Mouse (Mus musculus): ENCODE measurements around the gene Vmn2r97.
"Not testable (repeated sequence)": the region's sequence is repeated elsewhere in the genome, so short reads cannot be mapped to it uniquely, and the experiment has no call there.

The Vmn2r97 gene

GRCm38 (mm10) chr17:18914000-18914399 is at the start of gene Vmn2r97:
Gene Vmn2r97 (plus strand): TSS chr17:18914300.
- in situ Hi-C loops (cut with MboI, MseI) = not testable (repeated sequence)

GRCm38 (mm10) chr17:18882436-18882835 is 31.7 kb upstream of the Vmn2r97 start:
- in situ Hi-C loops (cut with MboI, MseI) = not testable (repeated sequence)

DNA sequence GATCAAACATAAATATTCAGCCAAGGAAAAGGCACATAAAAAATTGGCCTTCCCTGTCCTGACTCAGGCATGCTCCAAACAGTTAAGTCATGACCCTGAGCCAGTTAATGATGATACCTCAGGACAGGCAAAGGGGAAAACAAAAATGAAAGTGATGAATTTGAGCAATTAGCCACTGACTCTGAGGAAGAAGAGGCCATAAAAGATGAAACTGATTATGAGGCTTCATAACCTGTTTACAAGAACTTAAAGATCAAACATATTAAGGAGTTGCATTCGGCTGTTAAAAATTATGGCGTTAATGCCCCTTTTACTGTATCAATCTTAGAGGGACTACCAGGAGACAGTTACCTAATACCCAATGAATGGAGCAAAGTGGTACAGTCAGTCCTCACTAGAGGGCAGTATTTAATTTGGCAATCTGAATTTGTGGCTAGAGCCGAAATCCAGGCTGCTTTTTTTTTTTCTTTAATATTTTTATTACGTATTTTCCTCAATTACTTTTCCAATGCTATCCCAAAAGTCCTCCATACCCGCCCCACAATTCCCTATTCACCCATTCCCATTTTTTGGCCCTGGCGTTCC is 24.3 kb upstream of the Vmn2r97 start:
- in situ Hi-C loops (cut with MboI, MseI) = no loop called here

DNA sequence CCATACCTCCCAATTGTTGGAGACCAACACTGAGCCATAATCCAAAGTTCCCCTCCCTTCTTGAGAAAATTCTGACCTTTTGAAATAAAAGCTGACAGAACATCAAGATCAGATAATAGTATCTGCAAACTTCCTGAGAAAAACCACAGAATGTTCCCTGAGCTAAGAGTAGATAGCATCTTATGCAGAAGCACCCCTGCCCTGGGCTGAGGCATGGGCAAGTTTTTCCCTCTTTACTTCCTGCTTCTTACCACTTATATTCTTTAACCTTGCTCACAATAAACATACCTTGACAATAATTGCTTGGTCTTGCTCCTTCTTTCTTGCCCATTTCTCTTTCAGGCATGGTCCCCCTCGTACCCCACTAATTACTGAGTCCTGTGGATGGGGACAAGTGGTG is 43.7 kb downstream of the Vmn2r97 start:
- in situ Hi-C loops (cut with MboI, MseI) = not testable (repeated sequence)

DNA sequence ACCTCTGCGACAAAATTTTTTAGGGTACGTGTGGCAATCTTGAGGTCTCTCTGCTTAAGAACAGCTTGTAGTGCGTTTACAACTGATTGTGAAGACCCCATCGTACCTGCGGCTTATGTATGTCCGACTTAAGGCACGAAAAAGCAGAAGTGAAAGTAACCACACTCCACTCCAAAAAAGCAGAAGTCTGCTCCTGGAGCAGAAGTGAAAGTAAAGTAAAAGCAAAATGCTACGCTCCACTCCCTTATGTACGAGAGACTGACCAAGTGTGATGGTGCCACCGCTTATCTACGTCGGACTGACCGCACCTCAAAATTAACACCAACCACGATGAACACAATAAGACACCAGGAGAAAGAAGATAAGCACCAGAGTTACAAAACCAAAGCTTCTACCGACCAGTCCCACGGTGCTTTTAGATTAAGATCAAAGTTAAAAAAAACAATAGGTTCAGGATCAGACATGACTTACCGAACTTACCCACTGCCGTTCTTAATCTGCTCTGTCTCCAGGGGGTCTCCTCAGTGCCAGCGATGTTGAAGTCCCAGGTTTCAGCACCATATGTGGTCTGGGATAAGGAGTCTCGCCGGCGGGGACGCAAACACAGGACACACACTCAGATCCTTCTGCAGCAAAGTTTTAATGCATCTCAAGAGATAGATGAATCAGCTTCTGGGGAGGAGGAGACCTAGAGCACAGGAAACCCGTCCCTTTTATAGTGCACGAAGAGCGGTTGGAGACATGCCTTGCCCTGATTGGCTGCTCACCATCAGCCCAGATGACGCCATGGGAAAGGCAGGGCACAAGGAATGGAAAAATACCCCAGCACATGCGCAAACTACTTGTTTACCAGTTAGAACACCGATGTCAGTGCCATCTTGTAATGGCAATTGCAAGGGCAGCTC is 54.5 kb downstream of the Vmn2r97 start:
- in situ Hi-C loops (cut with MboI, MseI) = no loop called here

Data from T-helper 2 cell (primary cell).